Mouse (Mus musculus) gastrocnemius, postnatal 4 days (tissue): Measurements from ENCODE around the gene Tfb2m. TPM values are rescaled to one million over a fixed set of nuclear protein-coding genes. Genes with fewer than 3 reads are reported as not detected.

Source experiments
- DNase-seq, 2 experiments: peaks; one replicate each; pipeline ENCODE4 v3.0.0; 2021 to 2022; ENCODE audit warnings: low spot score in 2 of 2, mixed read lengths in 2 of 2
- long read RNA-seq, 2 experiments: library from polyadenylated mRNA; stranded (forward); transcript quantifications; one replicate each; pipeline ENCODE4 v2.0.0; 2021
- total RNA-seq, 2 experiments: library from RNA; stranded (reverse); gene quantifications; 2 replicates each; pipeline ENCODE4 v1.2.3; 2021

Tfb2m gene
- 10 to 100 TPM; 16.1 to 19.5 TPM for total RNA-seq
- long read RNA-seq, experiment 1, transcript Tfb2m-201 (8 exons, 2,449 nt) = major isoform, 24 of 30 reads
- long read RNA-seq, experiment 1, partial matches to known transcripts = 0 of 30 reads
- long read RNA-seq, experiment 1, other reads (novel, unspliced or antisense) = 6 of 30 reads
- long read RNA-seq, experiment 2, transcript Tfb2m-201 (8 exons, 2,449 nt) = major isoform, 21 of 27 reads
- long read RNA-seq, experiment 2, partial matches to known transcripts = 0 of 27 reads
- long read RNA-seq, experiment 2, other reads (novel, unspliced or antisense) = 6 of 27 reads

DNA sequence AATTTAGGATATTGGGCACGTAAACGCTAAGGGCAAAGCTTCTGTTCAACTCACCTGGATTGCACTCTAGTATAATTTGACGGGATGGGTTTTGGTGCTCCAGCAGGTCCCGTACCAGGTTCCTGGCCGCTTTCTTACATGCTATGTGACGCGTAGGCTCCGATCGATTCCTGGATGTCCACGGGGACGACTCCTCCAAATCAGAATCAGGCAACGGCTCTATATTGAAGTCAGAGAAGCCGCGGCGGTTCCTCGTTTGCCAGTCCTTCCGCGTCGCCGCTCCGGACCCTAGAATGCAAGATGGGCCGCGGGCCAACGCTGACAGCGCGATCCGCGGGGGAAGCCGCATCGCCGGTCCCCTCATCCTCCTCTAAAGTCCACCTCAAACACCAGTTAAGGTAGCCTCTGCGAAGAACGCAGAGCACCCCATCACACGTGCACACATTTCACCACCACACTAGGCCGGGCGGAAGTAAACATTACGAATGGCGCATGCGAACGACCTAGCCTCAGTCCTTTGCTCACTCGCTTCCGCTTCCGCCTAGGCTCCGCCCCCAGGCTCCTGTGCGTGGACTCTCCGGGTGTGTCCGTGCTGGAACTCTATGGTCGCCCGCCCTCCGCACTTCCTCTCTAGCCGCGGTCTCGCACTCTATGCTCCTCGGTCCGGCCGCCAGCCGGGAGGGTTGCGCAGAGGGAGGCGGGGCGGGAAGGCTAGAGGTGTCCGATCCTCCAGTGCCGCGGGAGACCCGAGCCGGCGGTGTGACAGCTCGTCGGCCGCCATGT is at the start of gene Tfb2m, which contains the start of gene Cnst:
Tfb2m (minus strand) TSS at position 500 of the 783 bp plus-strand sequence.
Cnst (plus strand) TSS at position 603 of the 783 bp plus-strand sequence.
- peak; percentile 92 to 97 for DNase-seq

DNA sequence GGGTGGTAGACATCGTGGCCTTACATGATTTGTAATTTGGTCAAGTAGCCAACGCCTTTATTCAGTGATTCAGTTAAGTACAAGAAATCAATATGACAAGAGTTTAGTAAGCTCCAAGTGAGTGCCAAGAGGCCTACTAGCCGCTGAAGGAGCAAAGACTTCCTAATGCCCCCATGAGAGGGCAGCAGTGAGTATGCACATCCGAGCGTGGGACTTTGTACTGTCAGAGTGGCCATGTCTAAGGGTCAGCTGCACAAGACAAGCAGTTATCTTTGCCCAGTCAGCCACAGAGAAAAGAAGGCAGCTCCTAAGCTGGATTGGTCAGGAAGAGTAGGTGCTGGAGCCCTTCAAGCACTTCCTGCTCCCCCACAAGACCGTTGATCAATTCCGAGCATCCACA is 46.9 kb upstream of the Tfb2m start:
- no peak for DNase-seq

DNA sequence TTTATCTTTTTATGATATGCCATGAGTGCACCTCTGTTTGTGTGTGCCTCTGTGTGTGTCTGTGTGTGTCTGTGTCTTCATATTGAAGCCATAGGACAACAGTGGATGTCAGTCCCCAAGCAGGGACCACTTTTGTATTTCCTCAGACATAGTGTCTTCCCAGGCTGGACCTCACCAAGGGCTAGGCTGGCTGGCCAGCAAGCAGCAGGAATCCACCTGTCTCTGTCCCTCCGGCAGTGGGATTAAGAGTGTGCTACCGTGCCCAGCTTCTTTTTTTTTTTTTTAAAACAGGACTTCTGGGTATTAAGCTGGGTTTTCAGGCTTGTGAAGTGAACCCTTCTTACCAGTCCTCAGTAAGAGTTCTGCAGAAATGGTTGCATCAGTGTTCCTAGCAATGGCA is 46.1 kb upstream of the Tfb2m start:
- no peak for DNase-seq

DNA sequence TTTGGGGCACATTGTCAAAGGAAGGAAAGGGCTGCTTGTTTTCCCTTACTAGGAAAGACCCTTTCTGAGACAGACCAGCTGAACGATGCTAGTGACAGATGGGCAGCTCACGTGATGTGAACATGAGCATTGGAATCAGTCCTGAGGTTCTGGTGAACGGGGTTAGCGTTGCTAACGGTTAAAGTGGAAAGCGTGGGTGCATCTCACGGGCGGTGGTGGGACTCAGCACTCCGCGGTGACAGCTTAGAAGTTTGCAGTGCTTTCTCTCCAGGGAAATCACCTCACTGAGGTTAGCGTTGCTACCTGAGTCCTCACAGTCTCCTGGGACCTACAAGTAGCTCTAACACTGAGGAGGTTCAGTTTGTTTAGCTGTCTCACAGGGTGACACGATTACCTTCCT is 45.6 kb upstream of the Tfb2m start:
- DNase-seq = no peak

DNA sequence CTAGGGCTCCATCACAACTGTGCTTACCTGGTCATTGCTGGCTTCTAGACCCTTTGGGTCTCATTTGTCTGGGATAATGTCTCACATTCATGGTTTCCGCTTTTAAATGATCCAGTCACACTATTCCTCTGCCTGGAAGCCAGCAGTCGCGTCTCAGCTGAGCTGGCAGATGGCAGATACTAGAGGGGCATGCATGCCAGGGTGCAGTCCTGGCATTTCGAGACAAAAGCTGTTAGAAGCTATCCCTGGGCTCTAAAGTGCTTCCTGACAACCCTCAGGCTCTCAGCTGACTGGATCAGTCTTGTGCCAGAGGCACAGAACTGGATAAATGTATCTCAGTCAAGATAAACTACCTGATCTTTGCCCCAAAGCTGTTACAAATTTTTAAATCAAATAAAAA is 42.2 kb upstream of the Tfb2m start:
- no peak for DNase-seq

DNA sequence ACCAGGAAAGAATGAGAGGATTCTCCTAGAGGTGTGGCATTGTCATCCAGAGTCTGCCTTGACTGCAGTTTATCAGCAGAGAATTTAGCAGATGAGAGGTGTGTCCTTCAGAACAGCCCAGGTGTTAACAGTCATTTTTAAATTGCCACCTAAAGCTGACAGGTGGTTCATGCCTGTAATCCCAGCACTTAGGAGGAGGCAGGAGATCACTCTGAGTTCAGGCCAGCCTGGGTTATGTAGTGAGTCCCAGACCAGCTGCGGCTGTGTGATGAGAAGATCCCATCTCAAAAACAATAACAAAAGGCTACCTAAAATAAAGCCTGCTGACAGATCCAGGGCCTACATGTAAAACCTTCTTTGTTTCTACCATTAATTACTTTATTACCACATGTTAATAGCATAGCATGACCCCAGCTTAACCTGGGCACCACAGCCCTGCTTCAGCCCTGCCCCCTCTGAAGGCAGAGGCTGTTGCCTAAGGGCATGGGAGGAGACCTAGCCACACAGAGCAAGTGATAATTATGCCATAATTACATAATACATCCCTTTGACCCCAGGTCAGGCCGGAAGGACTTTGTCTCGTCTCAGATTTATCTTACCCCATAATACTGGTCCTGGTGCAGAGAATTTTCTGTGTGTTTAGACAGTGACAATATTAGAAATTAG is 40.5 kb upstream of the Tfb2m start:
- no peak for DNase-seq

DNA sequence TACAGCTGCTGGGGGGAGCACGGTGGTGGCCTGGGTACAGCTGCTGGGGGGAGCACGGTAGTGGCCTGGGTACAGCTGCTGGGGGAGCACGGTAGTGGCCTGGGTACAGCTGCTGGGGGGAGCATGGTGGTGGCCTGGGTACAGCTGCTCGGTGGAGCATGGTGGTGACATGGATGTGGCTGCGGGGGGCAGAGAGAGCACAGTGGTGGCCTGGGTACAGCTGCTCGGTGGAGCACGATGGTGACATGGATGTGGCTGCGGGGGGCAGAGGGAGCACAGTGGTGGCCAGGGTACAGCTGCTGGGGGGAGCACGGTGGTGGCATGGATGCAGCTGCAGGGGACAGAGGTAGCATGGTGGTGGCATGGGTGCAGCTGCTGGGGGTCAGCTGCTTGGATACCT is 39.6 kb upstream of the Tfb2m start:
- DNase-seq = no peak

DNA sequence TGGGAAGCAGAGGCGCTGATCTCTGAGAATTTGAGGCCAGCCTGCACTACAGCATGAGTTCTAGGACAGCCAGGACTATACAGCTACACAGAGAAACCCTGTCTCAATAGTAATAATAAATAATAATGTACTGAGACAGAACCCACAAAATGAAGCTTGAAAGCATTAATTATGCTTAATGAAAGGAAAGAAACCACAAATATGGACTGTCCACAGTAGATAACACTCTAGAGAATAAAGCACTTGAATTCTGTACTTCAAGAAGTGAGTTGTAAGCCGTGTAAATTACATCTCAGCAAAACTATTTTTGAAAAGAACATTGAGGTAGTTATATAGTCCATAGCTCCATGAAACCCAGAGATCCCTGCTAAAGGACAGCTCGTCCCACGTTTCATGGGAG is 38.2 kb upstream of the Tfb2m start:
- no peak for DNase-seq

DNA sequence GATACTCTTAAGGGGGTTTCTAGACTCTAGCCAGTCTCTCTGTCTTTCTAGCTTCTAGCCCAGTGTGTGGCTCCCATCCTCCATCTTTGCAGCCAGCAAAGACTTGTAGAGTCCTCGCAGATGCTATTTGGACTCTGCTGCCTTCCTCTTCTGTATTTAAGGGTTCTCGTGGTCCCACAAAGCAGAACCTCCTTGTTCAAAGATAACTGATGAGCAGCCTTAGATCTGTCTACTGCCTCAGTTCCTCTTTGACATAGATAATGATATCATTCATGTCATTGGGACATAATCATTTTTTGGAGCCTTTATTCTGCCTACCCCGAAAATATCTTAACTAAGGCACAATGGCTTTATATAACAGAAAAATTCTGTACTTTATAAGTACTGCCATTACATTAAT is 37.0 kb upstream of the Tfb2m start:
- DNase-seq = no peak

DNA sequence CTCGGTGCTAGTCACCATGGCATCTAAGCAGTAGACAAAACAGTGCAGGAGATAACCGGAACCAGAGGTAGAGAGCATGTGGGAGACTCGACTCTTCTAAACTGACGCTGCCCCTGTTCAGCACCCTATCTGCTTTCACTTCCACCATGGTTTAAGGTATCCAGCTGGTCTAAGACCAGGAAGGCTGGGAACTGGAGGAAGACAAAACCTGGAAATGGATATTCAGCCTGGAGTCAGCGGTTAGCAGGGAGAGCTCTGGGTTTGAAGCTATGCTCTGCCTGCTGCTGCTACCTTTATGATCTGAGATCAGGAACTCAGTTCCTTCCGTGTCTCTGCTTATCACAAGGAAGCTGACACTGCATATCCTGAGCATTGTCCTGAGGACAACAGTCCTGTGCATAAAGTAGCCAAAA is 36.0 kb upstream of the Tfb2m start:
- no peak for DNase-seq

DNA sequence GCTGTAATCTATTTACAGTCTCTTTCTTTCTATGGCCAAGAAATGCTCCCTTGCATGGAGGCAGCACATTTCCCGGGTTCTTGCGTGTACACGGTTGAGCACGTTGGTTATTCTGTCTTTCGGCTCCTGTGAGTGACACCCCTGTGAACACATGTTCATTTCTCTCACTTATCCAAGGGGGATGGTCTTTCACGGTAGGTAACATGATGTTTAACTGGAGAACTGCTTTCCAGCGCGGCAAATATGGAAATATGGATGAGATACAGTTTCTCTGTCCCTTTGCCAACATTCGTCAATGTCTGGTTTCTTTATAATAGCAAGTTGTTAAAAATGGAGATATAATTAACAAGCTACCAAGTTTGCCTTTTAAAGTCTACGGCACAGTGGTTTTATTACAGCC is 35.4 kb upstream of the Tfb2m start:
- no peak for DNase-seq

DNA sequence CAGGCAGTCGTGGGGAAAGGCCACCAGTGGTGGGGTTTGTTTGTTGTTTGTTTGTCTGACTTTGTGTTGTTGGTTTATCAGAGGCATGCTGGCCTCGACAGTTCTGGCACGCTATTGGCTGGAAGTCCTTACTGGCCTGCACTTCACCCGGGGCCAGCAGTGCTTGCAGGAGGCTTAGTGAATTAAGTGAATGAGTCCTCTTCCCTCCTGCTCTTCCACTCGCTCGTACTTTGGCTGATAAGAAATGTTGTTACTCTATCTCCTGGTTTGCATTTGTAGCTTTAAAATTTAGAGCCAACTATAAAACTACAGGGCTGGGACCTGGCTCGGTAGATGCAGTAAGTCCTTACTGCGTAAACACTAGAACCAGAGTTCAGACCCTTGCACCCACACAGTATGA is 34.1 kb upstream of the Tfb2m start:
- no peak for DNase-seq

DNA sequence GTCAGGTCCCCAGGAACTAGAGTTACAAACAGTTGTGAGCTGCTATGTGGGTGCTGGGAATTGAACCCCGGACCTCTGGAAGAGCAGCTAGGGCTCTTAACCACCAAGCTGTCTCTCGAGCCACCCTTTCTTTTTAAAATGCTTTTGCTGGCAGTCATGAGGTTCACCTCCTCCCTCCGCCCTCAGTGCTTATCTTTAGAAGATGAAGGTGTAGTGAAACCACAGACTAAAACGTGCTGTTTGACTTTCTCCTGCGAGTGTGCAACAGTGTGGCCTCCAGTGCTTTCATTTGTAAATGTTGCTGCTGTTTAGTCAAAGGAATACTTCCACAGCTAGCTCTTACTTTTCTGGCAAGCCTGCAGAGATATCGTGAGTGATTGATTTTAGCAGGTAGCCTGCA is 32.6 kb upstream of the Tfb2m start:
- no peak for DNase-seq

DNA sequence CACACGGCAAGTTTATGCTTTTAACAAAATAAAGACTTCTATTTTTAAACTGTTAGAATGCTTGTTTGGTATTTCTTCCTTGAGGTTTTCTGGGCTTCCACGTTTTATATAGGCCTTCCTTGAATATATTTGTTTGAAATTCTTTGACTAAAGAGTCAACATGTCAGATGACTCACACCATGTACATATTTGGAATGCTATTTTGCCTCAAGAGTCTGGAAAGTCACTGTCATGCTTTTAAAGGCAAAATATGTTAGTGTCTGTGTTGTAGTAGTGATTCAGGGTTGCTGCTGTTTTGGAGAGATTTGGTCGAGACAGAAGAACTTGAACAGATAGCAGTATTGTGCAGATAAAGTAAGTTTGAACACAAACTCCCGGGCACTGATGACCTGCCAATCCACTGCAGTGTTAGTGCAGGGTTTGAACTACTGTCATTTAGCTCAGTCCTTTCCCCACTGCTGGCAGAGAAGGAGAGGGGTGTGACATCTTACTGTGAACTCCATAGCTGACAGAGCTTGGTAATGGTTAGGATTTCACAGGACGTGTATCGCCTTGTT is 27.7 kb upstream of the Tfb2m start:
- no peak for DNase-seq

DNA sequence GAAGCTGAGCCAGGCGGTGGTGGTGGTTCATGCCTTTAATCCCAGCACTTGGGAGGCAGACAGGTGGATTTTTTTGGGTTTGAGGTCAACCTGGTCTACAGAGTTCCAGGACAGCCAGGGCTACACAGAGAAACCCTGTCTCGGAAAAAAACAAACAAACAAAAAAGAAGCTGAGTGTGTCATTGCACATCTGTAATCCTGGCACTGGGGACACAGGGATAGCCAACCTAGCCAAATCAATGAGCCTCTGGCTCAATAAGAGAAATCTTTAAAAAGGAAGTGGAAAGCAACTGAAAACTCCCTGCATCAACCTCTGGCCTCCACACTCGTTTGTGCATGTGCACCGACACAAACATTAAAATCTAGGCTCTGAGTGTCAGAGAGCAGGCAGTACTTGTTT is 25.6 kb upstream of the Tfb2m start:
- no peak for DNase-seq

DNA sequence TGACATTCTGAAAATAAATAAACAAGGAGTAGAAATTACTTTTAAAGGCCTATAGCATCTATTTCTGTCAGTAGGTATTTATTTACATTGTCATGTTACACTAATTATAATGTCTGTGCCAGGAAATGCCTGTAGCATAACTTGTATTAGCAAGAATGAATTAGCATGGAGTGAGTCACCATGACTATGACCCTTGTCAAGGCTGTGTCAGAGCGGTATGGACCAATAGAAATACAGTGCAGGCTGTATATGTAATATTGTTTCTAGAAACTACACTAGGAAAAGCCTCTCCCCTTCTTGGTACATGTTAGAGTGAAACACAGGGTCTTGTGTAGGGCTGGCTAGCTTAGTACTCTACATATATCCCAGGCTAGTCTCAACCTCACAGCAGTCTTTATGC is 24.4 kb upstream of the Tfb2m start:
- DNase-seq = no peak

DNA sequence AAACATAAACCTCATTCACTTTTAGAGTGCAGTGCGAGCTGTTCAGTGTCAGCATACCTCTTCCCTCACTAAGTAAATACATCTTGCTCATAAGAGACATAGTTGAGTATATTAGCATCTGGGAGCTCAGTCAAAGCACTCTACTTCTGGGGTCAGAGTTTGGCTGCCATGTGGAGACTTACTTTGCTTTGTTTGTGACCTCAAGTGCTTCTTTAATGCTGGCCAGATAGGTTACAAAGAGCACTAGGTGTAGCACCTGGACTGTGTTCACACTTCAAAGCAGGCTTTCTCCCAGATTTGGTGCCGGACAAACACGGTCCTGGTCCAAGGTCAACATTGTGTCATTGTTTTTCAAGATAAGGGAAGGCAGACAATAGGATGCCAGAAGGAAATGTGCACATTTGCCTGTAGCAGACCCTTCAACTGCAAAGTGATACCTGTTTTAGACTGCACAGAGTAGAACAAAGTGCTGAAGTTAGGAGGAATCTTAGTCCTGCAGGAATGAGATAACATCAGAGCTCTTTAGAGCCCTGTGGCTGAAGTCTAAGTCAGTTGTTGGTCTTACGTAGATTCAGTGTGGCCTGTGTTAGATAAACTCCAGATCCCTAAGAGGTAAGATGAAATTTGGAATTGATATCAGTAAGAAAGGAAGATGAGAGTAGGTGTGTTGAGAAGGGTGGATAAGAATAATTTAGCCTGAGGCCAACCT is 22.8 kb upstream of the Tfb2m start:
- no peak for DNase-seq

DNA sequence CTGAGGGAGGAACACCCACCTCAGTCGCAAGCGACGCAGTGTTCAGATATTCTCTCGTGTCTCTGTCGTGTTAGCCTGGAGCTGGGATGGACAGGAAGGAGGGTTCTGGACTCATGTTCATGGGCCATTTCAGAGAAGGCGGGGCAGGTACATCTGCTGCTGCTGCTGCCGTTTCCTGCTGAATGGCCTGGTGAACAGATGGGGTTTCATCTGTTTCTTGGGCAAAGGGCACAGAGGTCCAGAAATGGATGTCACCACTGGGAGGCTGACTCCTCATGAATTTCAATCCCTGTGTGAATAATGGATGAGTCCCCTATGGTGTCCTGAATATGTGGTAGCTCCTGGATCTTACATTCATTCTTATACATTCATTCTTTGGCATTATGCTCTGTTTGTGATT is 21.5 kb upstream of the Tfb2m start:
- no peak for DNase-seq

DNA sequence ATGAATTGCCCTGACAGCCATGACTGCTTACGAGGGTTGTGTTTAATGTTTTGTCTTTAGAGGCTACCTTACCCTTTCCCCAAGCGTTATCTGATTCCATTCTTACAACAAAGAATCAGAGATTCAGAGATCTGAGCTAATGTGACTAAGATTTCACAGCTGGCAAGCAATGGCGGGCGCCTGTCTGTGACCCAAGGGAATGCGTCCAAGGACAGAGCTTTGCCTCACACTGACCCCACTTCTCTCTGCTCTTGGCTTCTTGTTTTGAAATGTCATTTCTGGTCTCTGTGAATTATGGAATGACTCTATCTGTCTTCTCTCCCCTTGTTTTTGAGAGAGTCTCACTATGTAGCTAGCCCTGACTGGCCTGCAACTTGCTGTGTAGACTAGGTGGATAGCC is 17.9 kb upstream of the Tfb2m start:
- no peak for DNase-seq

DNA sequence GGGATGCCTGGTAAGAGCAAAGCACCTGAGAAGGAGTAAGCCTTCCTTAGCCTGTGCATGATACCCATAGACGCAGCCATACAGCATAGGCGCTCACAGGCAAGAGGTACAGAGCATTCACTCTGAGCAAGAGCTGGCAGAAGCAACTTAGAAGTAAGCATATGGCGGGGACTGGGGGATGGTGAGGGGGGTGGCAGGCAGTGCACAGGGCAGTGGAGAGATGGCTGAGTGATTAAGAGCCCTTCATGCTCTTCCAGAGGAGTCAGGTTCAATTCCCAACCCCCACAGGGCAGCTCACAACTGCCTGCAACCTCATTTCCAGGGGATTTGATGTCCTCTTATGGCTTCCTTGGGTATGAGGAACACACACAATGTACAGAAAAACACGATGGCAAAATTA is 17.1 kb upstream of the Tfb2m start:
- DNase-seq = no peak

DNA sequence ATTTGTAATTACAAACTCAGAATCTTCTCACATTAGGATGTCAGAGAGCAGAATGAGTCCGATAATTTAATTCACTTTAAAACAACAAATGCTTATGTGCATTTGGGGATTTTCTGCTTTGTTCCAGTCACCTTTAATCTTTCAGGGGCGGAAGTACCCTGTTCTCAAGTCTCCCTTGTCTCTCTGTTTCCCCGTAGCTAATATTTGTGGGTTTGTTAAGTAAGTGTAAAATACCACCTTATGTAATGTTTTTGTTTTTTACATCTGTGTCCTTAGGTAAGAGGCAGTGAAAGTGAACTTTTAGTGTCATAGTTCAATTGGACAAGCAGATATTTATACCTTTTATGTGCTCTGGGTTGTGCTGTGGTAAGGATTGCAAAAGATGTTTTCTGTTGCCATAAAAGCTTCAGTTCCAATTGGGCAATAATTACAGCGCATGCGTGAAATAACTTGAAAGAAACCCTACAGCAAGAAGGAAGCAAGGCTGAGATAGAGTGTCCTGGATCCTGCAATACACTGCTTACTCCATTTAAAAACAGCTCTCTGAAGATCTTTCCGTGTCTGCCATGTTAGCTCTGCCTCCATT is 14.9 kb upstream of the Tfb2m start:
- DNase-seq = no peak
